Mouse (Mus musculus): ENCODE data around the gene Elmo3. TPM values are rescaled to one million over a fixed set of nuclear protein-coding genes. Genes with fewer than 3 reads are reported as not detected.

The Elmo3 gene
- polyA plus RNA-seq, 1 experiment from 2014 or later: 2.4 TPM

DNA sequence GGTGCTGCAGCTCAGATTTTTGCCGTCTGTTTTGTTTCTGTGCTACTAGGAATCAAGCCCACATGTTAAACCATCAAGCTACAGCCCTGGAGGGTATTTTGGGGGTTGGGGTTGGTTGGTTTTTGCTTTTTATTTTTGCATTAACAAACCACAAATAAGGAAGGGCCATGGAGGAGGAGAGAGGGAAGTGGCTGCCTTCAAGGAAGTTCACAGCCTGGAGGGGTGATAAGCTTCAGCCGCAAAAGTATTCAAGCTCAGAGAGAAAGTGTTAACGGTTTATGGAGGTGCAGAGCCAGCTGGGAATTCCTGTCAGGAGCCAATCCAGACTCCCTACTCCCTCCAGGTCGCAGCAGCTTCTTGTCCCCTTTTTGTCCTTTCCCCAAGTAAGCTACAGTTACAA, 33.6 kb downstream of the Elmo3 start:
- Histone ChIP-seq H3K9me3 (ENCODE audit: control insufficient read depth, low read length) (no peaks in the 10 kb centered on the region), H3K36me3 (ENCODE audit: control insufficient read depth, insufficient read depth, low read length) (no peaks in the 10 kb centered on the region), H3K4me1 (replicated peaks; ENCODE audit: control insufficient read depth, insufficient read depth, low read length) (no peaks in the 10 kb centered on the region), H3K4me3 (ENCODE audit: low read depth, low read length) (no peak overlapping the region), H3K27me3 (ENCODE audit: control insufficient read depth, insufficient read depth, low read length) (no peaks in the 10 kb centered on the region), H3K9ac (ENCODE audit: low read length) (no peak overlapping the region), H3K27ac (ENCODE audit: low read depth, low read length) (no peak overlapping the region), H3K4me2 (ENCODE audit: low read depth, low read length, severe bottlenecking) (no peak overlapping the region)
- WGBS: 68% methylated on average over 4 of the region's 4 CpGs
- DNase-seq (ENCODE audit: low spot score) (peak; percentile 34), ATAC-seq (replicated peaks; ENCODE audit: low FRiP score) (no peak)

GRCm38 (mm10) chr8:105339886-105340635, 34.7 kb downstream of the Elmo3 start:
- ATAC-seq (replicated peaks; ENCODE audit: low FRiP score): no peak

DNA sequence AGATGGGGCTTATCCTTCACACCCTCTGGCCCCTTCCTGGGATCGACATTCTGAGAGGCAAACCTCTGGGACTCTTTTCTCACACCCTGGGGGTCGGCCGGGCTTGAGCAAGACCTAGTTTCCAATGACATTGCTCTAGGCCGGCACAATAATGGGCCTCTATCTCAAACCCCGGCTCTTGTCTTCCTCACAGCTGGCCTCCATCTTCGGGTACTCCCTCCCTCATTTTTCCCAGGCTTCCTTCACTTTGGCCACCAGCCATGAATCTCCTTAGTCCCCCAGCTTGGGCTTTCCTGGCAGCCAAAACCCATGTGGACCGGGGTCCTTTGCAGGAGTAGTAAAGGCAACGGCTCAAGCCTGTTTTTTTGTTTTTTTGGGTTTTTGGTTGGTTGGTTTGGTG, 36.0 kb downstream of the Elmo3 start:
- ATAC-seq (replicated peaks; ENCODE audit: low FRiP score) (no peak), DNase-seq (ENCODE audit: low spot score) (peak; percentile 15)
- 53% methylated on average over 8 of the region's 8 CpGs for WGBS
- Histone ChIP-seq H3K9me3 (ENCODE audit: control insufficient read depth, low read length) (no peaks in the 10 kb centered on the region), H3K4me1 (replicated peaks; ENCODE audit: control insufficient read depth, insufficient read depth, low read length) (0 out of 2 replicates have a peak, but pooled peaks cover 2% of the 10 kb centered on the region), H3K9ac (ENCODE audit: low read length) (no peak overlapping the region), H3K4me2 (ENCODE audit: low read depth, low read length, severe bottlenecking) (no peak overlapping the region), H3K36me3 (ENCODE audit: control insufficient read depth, insufficient read depth, low read length) (no peaks in the 10 kb centered on the region), H3K27ac (ENCODE audit: low read depth, low read length) (no peak overlapping the region), H3K4me3 (ENCODE audit: low read depth, low read length) (no peak overlapping the region), H3K27me3 (ENCODE audit: control insufficient read depth, insufficient read depth, low read length) (no peaks in the 10 kb centered on the region)

More at GRCm38 (mm10) chr8:105339886-105340635, 34.7 kb downstream of the Elmo3 start:
- H3K9me3 ChIP-seq (ENCODE audit: control insufficient read depth, low read length): no peaks in the 10 kb centered on the region
- H3K27me3 ChIP-seq (ENCODE audit: control insufficient read depth, insufficient read depth, low read length): no peaks in the 10 kb centered on the region
- no peak overlapping the region for H3K27ac ChIP-seq (ENCODE audit: low read depth, low read length)
- H3K9ac ChIP-seq (ENCODE audit: low read length): no peak overlapping the region
- no peaks in the 10 kb centered on the region for H3K36me3 ChIP-seq (ENCODE audit: control insufficient read depth, insufficient read depth, low read length)
- no peaks in the 10 kb centered on the region for H3K4me1 ChIP-seq (replicated peaks; ENCODE audit: control insufficient read depth, insufficient read depth, low read length)
- WGBS: 81% methylated on average over 6 of the region's 6 CpGs
- no peak overlapping the region for H3K4me3 ChIP-seq (ENCODE audit: low read depth, low read length)
- DNase-seq (ENCODE audit: low spot score): peak; percentile 40
- no peak overlapping the region for H3K4me2 ChIP-seq (ENCODE audit: low read depth, low read length, severe bottlenecking)

- no peak for ATAC-seq (replicated peaks; ENCODE audit: low FRiP score)
- Histone ChIP-seq H3K27ac (ENCODE audit: low read depth, low read length) (no peak overlapping the region), H3K4me2 (ENCODE audit: low read depth, low read length, severe bottlenecking) (no peak overlapping the region), H3K36me3 (ENCODE audit: control insufficient read depth, insufficient read depth, low read length) (no peaks in the 10 kb centered on the region), H3K9ac (ENCODE audit: low read length) (no peak overlapping the region), H3K4me3 (ENCODE audit: low read depth, low read length) (no peak overlapping the region), H3K9me3 (ENCODE audit: control insufficient read depth, low read length) (no peaks in the 10 kb centered on the region), H3K27me3 (ENCODE audit: control insufficient read depth, insufficient read depth, low read length) (no peaks in the 10 kb centered on the region), H3K4me1 (replicated peaks; ENCODE audit: control insufficient read depth, insufficient read depth, low read length) (peaks cover 5% of the 10 kb centered on the region; the same call in 1 of the 2 replicates)
- DNase-seq (ENCODE audit: low spot score): no peak
- 81% methylated on average over 4 of the region's 4 CpGs for WGBS
These were observed 37.4 kb downstream of the Elmo3 start for GRCm38 (mm10) chr8:105342768-105343167.

GRCm38 (mm10) chr8:105343791-105344574, 38.6 kb downstream of the Elmo3 start:
- no peak overlapping the region for H3K27ac ChIP-seq (ENCODE audit: low read depth, low read length)
- WGBS: 79% methylated on average over 6 of the region's 8 CpGs
- H3K9me3 ChIP-seq (ENCODE audit: control insufficient read depth, low read length): no peaks in the 10 kb centered on the region
- DNase-seq (ENCODE audit: low spot score) (no peak), ATAC-seq (replicated peaks; ENCODE audit: low FRiP score) (no peak)
- H3K4me3 ChIP-seq (ENCODE audit: low read depth, low read length): no peak overlapping the region
- H3K36me3 ChIP-seq (ENCODE audit: control insufficient read depth, insufficient read depth, low read length): no peaks in the 10 kb centered on the region
- no peak overlapping the region for H3K9ac ChIP-seq (ENCODE audit: low read length)
- no peaks in the 10 kb centered on the region for H3K27me3 ChIP-seq (ENCODE audit: control insufficient read depth, insufficient read depth, low read length)
- H3K4me2 ChIP-seq (ENCODE audit: low read depth, low read length, severe bottlenecking): no peak overlapping the region
- H3K4me1 ChIP-seq (replicated peaks; ENCODE audit: control insufficient read depth, insufficient read depth, low read length): peaks cover 8% of the 10 kb centered on the region

DNA sequence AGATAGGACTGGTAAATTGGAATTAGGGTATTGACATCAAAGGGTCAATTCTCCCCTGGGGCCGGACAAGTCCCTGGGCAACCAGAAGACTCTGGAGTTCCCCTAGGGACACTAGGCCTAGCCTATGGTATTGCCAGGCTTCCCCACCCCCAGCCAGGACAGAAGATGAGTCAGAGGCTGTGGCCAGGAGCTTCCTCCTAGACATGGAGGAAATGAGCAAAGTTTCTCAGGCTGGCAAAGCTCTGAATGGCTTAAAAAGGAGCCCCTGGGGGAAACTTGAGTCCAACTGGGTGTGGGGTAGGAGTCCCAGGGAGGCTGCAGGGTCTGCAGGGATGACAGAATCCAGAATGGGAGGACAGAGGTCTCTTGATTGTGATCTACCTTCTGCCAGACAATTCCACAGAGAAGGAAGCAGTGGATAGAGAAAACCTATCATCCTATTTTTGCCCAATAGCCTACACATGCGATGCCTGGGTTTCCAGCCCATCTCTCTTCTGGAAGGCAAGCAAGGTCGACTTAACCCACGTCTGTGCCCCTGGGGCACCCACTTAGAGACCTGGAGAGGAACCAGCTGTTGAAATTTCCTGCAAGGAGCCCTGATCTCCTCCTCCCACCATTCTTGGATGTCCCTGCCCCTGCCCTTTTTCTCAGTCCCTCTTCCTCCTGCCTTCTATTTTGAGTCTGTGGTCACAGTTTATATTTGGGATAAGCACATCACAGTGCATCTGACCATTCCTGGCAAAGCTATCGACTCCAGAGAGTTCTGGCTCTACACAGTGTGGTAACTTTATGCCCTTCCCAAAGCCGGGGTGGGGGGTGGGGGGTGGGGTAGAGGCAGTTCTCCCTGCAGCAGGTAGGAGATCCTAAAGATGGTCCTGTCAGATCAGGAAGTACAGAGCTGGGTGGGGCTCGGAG, 39.9 kb downstream of the Elmo3 start:
- WGBS: 71% methylated on average over 7 of the region's 7 CpGs
- no peak overlapping the region for H3K27ac ChIP-seq (ENCODE audit: low read depth, low read length)
- no peaks in the 10 kb centered on the region for H3K9me3 ChIP-seq (ENCODE audit: control insufficient read depth, low read length)
- H3K4me3 ChIP-seq (ENCODE audit: low read depth, low read length): no peak overlapping the region
- DNase-seq (ENCODE audit: low spot score) (peak; percentile 40), ATAC-seq (replicated peaks; ENCODE audit: low FRiP score) (no peak)
- H3K4me2 ChIP-seq (ENCODE audit: low read depth, low read length, severe bottlenecking): no peak overlapping the region
- peaks cover 8% of the 10 kb centered on the region for H3K4me1 ChIP-seq (replicated peaks; ENCODE audit: control insufficient read depth, insufficient read depth, low read length)
- H3K27me3 ChIP-seq (ENCODE audit: control insufficient read depth, insufficient read depth, low read length): no peaks in the 10 kb centered on the region
- H3K36me3 ChIP-seq (ENCODE audit: control insufficient read depth, insufficient read depth, low read length): no peaks in the 10 kb centered on the region
- H3K9ac ChIP-seq (ENCODE audit: low read length): no peak overlapping the region

- Histone ChIP-seq H3K9me3 (ENCODE audit: control insufficient read depth, low read length) (no peaks in the 10 kb centered on the region), H3K27ac (ENCODE audit: low read depth, low read length) (no peak overlapping the region), H3K27me3 (ENCODE audit: control insufficient read depth, insufficient read depth, low read length) (no peaks in the 10 kb centered on the region), H3K36me3 (ENCODE audit: control insufficient read depth, insufficient read depth, low read length) (no peaks in the 10 kb centered on the region), H3K4me2 (ENCODE audit: low read depth, low read length, severe bottlenecking) (peak overlapping the region; percentile 78), H3K4me3 (ENCODE audit: low read depth, low read length) (peak overlapping the region; percentile 63), H3K4me1 (replicated peaks; ENCODE audit: control insufficient read depth, insufficient read depth, low read length) (peaks cover 8% of the 10 kb centered on the region), H3K9ac (ENCODE audit: low read length) (peak overlapping the region; percentile 64)
- DNase-seq (ENCODE audit: low spot score) (peak; percentile 76), ATAC-seq (replicated peaks; ENCODE audit: low FRiP score) (peak; percentile 11)
- WGBS: 1% methylated on average over 33 of the region's 34 CpGs
These were observed 41.4 kb downstream of the Elmo3 start for GRCm38 (mm10) chr8:105346611-105347427.

Measured in forebrain, embryonic 11.5 days (tissue).